Mouse (Mus musculus): ENCODE results near the gene Cep41. TPM values are rescaled to one million over a fixed set of nuclear protein-coding genes. Genes with fewer than 3 reads are reported as not detected.
A peak's percentile ranks its signal among the peaks of the same experiment; 100 is the strongest.

The Cep41 gene
- polyA plus RNA-seq, 1 experiment from 2014 or later, result 23.3 TPM

DNA sequence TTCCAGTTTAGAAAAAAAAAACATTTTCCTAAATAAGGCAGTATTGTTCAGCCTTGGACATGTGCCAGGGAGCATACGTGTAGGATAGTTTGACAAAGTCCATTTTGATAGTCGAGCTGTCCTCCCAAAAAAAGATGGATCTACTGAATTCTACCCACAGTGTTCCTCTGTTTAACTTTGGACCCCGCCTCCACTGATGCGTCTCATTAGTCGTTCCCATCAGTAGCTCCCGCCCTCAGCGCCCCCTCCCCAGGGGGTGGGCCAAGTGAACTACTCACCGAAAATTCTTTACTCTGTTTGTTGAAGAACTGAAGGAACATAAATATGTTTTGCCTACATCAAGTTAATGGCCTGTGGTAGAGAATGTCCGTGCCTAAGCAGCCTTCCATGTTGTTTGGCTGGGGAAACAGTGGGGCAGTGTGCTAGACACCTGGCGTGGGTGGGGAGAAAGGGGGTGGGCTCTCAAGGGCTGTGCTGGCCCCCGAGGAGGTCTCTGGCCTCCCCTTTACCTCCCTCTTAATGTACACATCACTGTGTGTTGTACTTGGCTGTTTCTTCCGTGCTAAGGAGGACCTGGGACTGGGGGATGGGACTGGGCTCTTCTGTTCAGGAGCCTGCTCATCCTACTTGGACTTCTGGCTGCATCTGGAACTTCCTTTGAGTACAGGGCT lies 36.9 kb upstream of the Cep41 start:
- no peak for ATAC-seq (ENCODE audit: low FRiP score)
- Histone ChIP-seq H3K9me3 (peaks cover 6% of the 10 kb centered on the region), H3K27ac (no peak overlapping the region), H3K4me1 (peaks cover 35% of the 10 kb centered on the region), H3K4me2 (no peak overlapping the region), H3K27me3 (no peaks in the 10 kb centered on the region; the same call in 1 of the 2 replicates), H3K4me3 (replicated peaks) (no peak overlapping the region), H3K36me3 (replicated peaks) (no peaks in the 10 kb centered on the region), H3K9ac (no peak overlapping the region)
- 59% methylated on average over 12 of the region's 12 CpGs for WGBS

DNA sequence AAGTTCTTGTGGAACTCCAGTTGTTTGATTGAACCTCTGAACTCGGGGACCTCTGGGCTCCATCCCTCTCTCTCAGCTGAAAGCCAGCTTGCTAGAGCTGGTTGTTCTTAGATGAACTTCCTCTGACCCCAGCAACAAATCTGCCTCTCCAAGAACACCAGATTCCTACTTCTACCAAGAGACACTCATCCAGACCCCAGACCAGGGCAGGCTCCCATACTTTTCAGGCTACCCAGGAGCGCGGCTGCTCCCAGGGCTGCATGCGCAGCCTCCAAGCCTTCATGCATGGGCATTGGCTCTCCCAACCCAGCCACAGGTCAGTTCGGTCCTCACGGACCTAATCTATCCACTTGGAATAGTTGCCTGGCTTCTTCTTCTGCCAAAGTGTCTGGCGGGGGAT lies 29.8 kb upstream of the Cep41 start, which contains the start of gene Mest:
Gene Mest, plus strand, starts transcription at position 217 of the 400 bp plus-strand sequence.
- Histone ChIP-seq H3K27me3 (no peaks in the 10 kb centered on the region), H3K9ac (no peak within 1 kb of the TSS), H3K4me2 (no peak within 1 kb of the TSS), H3K36me3 (replicated peaks) (no peaks in the 10 kb centered on the region), H3K27ac (peak within 1 kb of the TSS; percentile 81), H3K4me1 (peaks cover 34% of the 10 kb centered on the region), H3K9me3 (no peaks in the 10 kb centered on the region), H3K4me3 (replicated peaks) (no peak within 1 kb of the TSS)
- 70% methylated on average over 7 of the region's 7 CpGs for WGBS
- no peak for ATAC-seq (ENCODE audit: low FRiP score)

DNA sequence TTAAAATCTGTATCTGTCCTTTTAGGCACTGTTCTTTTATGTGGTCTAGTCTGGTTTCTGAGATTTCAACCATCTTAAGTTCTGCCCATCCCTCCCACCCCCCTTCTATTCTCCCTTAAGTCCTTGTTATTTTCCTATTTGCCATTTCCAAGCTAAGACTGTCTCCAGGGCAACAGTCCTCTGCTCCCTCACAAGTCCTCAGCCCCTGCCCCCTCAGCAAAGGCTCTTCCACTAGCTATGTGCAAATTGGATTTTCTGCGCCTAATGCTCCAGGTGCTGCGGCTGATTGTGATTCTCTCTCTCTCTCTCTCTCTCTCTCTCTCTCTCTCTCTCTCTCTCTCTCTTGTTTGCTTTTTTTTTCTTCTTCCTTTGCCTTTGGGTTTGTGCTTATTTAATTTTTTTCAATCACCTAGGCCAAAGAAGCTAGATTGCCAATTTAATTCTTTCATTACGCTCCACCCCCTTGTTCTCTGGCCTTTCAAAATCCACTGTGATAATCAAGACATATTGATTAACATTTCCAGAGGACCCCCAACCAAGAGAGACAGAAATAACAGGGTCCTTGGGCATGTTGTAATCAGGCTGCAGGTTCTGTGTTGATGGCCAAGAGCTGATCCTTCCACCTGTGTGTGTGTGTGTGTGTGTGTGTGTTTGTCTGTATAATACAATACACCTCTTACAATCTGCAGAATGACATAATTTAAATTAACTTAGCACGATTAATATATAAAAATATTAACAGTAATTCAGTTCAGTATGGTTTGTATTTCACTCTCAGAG lies 29.0 kb upstream of the Cep41 start:
- H3K36me3 ChIP-seq (replicated peaks), result no peaks in the 10 kb centered on the region
- H3K4me3 ChIP-seq (replicated peaks), result no peak overlapping the region
- no peaks in the 10 kb centered on the region for H3K9me3 ChIP-seq
- no peaks in the 10 kb centered on the region for H3K27me3 ChIP-seq
- H3K27ac ChIP-seq, result peak overlapping the region; percentile 81
- H3K4me2 ChIP-seq, result no peak overlapping the region
- peak; percentile 90 for ATAC-seq (ENCODE audit: low FRiP score)
- H3K4me1 ChIP-seq, result peaks cover 34% of the 10 kb centered on the region
- 35% methylated on average over 4 of the region's 4 CpGs for WGBS
- no peak overlapping the region for H3K9ac ChIP-seq

DNA sequence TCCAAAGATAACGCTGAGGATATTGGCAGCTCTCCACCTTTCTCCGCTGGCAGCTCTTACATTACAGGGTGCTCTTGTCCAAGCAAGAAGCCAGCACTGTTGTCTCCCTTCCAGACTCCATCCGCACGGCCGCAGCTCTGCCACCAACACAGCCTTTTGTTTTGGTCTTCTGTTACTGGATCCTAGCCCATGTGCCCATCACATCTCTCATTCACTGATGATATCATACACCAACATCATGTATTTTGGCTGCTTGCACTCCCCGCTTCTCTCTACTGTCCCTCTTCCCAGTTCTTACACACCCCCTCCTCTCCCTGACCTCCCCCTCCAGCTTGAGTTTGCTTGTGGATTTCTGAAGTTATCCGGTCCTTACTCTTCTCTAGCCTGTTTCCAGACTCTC lies 23.2 kb upstream of the Cep41 start:
- Histone ChIP-seq H3K27me3 (no peaks in the 10 kb centered on the region), H3K4me2 (no peak overlapping the region), H3K4me1 (peaks cover 25% of the 10 kb centered on the region), H3K27ac (no peak overlapping the region), H3K36me3 (replicated peaks) (no peaks in the 10 kb centered on the region), H3K9ac (no peak overlapping the region), H3K4me3 (replicated peaks) (no peak overlapping the region), H3K9me3 (no peaks in the 10 kb centered on the region)
- 87% methylated on average over 7 of the region's 7 CpGs for WGBS
- no peak for ATAC-seq (ENCODE audit: low FRiP score)

DNA sequence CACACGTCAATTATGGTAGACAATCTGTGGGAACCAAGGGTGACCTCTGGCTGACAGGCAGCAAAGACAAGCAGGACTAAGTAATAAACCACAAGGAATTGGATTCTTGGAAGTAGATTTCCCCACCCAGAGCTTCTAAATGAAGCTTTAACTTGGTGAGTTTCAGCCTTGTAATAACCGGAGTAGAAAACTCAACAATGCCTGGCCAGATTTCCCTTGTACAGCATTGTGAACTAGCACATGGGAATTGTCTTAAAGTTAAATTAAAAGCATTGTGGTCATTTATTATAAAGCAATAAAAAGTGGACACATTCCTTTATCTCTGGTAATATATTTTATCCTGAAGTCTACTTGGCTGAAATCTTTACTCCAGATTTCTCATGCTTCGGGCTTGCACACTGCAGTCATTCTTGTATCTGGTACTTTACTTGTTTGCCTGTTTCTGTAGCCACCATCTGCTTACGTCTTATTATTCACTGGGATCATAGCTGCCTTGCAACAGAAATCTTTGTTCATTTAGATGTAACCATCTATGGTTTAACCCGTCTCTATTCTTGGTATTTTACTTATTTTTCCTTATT lies 21.4 kb upstream of the Cep41 start:
- Histone ChIP-seq H3K36me3 (replicated peaks) (no peaks in the 10 kb centered on the region), H3K27ac (no peak overlapping the region), H3K9me3 (no peaks in the 10 kb centered on the region), H3K9ac (no peak overlapping the region), H3K4me3 (replicated peaks) (no peak overlapping the region), H3K27me3 (0 out of 2 replicates have a peak, but pooled peaks cover 6% of the 10 kb centered on the region), H3K4me1 (peaks cover 19% of the 10 kb centered on the region), H3K4me2 (no peak overlapping the region)
- ATAC-seq (ENCODE audit: low FRiP score), result no peak
- 79% methylated on average over 5 of the region's 5 CpGs for WGBS

DNA sequence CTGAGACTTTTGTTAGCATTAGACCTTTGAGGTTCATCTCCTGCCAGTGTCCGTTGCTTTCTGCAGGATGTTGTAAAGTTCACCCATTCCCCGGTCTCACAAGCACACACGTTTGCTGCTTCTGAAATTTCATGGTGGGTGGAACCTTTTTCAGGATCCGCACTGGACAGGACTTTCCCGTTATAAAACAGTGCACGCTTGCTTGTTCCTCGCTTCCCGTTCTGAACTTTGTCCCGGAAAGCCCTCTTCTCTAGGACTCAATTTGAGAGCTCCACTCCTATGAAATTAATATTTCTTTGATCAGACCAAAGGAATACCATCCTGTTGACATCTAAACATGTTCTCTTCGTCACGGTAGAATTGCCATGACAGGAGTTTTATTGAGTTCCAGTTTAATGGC lies 20.3 kb upstream of the Cep41 start:
- no peak overlapping the region for H3K4me3 ChIP-seq (replicated peaks)
- 0 out of 2 replicates have a peak, but pooled peaks cover 6% of the 10 kb centered on the region for H3K27me3 ChIP-seq
- no peak overlapping the region for H3K4me2 ChIP-seq
- H3K36me3 ChIP-seq (replicated peaks), result no peaks in the 10 kb centered on the region
- WGBS, result 92% methylated on average over 11 of the region's 11 CpGs
- H3K9me3 ChIP-seq, result no peaks in the 10 kb centered on the region
- H3K9ac ChIP-seq, result no peak overlapping the region
- no peak overlapping the region for H3K27ac ChIP-seq
- no peak for ATAC-seq (ENCODE audit: low FRiP score)
- peaks cover 28% of the 10 kb centered on the region for H3K4me1 ChIP-seq

DNA sequence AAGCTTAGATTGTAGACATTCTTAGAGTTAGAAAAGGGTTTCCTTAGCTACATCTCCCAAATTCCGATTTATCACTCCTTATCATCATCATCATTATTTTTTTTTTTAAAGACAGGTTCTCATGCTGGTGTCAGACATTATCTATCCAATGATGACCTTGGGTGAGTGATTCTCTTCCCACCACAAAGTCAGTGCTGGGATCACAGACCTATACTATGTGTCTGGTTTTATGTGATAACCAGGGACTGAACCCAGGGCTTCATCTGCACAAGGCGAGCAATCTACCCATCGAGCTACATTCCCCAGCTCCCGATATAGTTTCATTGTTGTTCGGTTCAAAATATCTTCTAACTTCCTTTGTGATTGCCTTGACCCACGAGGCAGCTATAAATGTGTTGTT lies 19.9 kb upstream of the Cep41 start:
- 90% methylated on average over 6 of the region's 6 CpGs for WGBS
- H3K27ac ChIP-seq, result no peak overlapping the region
- no peak for ATAC-seq (ENCODE audit: low FRiP score)
- 0 out of 2 replicates have a peak, but pooled peaks cover 6% of the 10 kb centered on the region for H3K27me3 ChIP-seq
- H3K36me3 ChIP-seq (replicated peaks), result no peaks in the 10 kb centered on the region
- H3K4me3 ChIP-seq (replicated peaks), result no peak overlapping the region
- H3K4me1 ChIP-seq, result peaks cover 28% of the 10 kb centered on the region
- H3K4me2 ChIP-seq, result no peak overlapping the region
- no peaks in the 10 kb centered on the region for H3K9me3 ChIP-seq
- H3K9ac ChIP-seq, result no peak overlapping the region

DNA sequence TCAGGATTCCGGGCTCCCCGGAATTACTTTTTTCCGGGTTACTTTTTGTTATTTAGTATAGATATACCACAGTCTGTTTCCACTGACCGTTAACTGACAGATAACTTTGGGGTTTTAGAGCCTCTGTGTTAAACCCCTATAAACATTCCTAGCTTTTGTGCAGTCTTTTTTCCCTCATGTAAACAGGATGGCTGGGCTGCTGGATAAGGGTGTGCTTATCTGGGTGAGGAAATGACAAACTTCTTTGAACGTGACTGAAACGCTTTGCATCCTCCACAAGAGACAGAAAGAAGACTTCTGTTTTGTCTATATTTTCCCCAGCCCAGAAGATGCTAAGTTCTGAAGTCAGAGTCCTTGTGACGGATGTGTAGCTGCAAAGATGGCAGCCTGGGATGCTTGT lies 18.9 kb upstream of the Cep41 start:
- H3K4me3 ChIP-seq (replicated peaks), result no peak overlapping the region
- H3K27me3 ChIP-seq, result 0 out of 2 replicates have a peak, but pooled peaks cover 6% of the 10 kb centered on the region
- H3K27ac ChIP-seq, result no peak overlapping the region
- H3K9me3 ChIP-seq, result no peaks in the 10 kb centered on the region
- WGBS, result 68% methylated on average over 7 of the region's 7 CpGs
- no peaks in the 10 kb centered on the region for H3K36me3 ChIP-seq (replicated peaks)
- no peak overlapping the region for H3K9ac ChIP-seq
- ATAC-seq (ENCODE audit: low FRiP score), result no peak
- H3K4me1 ChIP-seq, result peaks cover 28% of the 10 kb centered on the region
- no peak overlapping the region for H3K4me2 ChIP-seq

DNA sequence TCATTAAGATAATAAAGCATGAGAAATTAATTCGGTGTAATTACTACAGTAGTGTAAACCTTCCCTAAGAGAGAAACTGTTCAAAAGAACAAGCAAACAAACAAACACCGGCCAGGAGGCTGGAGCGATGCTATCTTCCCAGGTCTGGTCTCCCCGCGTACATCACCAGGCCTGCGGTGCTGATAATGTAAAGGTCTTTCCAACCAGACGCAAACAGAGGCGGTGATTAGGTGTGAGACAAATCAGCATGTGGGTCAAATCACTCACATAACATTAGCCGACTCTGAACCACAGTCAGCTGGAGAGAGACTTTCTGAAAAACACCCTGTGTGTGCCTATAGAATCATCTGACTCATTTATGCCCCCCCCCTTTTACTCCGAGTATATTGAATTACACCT lies 17.8 kb upstream of the Cep41 start:
- H3K4me1 ChIP-seq, result peaks cover 28% of the 10 kb centered on the region
- no peak overlapping the region for H3K4me2 ChIP-seq
- WGBS, result 66% methylated on average over 10 of the region's 10 CpGs
- H3K4me3 ChIP-seq (replicated peaks), result no peak overlapping the region
- H3K9me3 ChIP-seq, result no peaks in the 10 kb centered on the region
- H3K27me3 ChIP-seq, result 0 out of 2 replicates have a peak, but pooled peaks cover 6% of the 10 kb centered on the region
- H3K27ac ChIP-seq, result no peak overlapping the region
- no peak overlapping the region for H3K9ac ChIP-seq
- no peak for ATAC-seq (ENCODE audit: low FRiP score)
- no peaks in the 10 kb centered on the region for H3K36me3 ChIP-seq (replicated peaks)

DNA sequence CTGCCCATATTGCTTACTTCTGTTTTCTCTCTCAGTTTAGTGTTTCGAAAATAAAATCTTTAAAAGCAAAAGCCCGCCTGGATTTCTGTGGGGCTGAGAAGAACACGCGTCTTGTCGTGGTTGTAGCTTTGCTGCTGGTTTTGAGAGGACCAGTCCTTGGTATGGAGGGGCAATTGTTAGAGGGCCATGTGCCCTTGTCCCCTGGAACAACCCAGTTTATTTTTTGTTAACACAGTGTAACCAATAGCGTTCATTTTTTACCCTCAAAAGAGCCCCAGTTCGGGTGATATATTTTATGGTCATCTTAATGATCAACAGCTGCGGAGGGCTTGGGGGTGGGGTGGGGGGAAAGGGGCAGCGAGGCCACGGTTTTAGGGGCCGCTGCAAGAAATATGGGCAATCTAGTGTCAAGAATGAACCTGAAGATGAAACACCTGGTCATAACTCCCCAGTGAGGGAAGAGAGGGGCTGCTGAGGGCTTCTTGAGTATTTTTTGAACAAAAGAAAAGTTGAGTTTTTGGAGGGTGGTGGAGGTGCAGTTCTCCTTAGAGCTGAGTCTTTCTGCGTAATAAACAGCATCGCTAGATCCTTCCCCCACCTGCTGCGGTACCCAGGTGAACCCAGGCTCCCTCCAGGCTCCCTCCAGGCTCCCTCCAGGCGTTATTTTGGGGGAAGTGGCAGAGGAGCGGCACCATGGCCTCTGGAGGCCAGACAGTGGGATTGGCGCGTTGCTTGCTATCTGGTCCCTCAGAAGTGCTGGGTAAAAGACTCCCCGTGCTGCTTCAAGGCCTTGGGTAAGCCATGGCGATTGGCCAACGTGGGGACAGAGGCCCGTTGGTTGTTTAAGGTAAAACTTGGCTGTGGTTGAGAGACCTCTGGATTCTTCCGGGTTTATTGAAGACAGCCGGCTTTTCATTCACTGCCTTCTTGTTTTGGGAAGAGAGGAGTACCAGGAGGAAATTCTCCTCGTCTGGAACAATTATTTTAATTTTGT lies 17.1 kb upstream of the Cep41 start:
- Histone ChIP-seq H3K4me2 (no peak overlapping the region), H3K36me3 (replicated peaks) (no peaks in the 10 kb centered on the region), H3K27me3 (0 out of 2 replicates have a peak, but pooled peaks cover 6% of the 10 kb centered on the region), H3K4me3 (replicated peaks) (no peak overlapping the region), H3K9ac (no peak overlapping the region), H3K9me3 (no peaks in the 10 kb centered on the region), H3K27ac (no peak overlapping the region), H3K4me1 (peaks cover 28% of the 10 kb centered on the region)
- no peak for ATAC-seq (ENCODE audit: low FRiP score)
- 69% methylated on average over 25 of the region's 25 CpGs for WGBS

DNA sequence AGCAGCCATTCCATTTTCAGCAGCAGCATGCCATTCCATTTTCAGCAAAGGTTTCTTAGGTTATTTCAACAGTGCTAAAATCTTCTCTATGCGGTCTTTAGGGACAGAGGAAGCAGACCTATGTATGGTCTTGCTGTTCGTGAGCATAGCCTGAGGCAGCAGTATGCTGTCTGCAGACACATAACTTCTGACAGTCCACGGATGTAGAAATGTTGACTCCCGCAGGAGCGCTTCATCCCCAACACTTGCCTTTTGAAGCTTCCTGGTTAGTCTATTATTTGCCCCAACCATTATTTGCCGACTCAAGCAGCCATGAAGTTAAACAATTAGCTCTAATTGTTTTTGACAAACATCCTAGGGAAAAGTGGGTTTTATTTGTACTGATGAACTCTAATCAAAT lies 15.6 kb upstream of the Cep41 start:
- Histone ChIP-seq H3K36me3 (replicated peaks) (no peaks in the 10 kb centered on the region), H3K9me3 (no peaks in the 10 kb centered on the region), H3K27ac (peak overlapping the region; percentile 42; the same call in 1 of the 2 replicates), H3K27me3 (0 out of 2 replicates have a peak, but pooled peaks cover 6% of the 10 kb centered on the region), H3K9ac (no peak overlapping the region), H3K4me1 (peaks cover 24% of the 10 kb centered on the region), H3K4me2 (no peak overlapping the region), H3K4me3 (replicated peaks) (no peak overlapping the region)
- ATAC-seq (ENCODE audit: low FRiP score), result no peak
- 18% methylated on average over 6 of the region's 6 CpGs for WGBS

All from forebrain, embryonic 12.5 days (tissue).